Mouse (Mus musculus): ENCODE results near the gene Agtr1a.

- TF ChIP-seq GATA1 (IDR thresholded peaks at IDR 0.05; ENCODE audit: borderline replicate concordance, low read length) (no peak), CTCF (IDR thresholded peaks at IDR 0.05; ENCODE audit: low read depth, low read length) (no peak), GATA2 (IDR thresholded peaks at IDR 0.05; ENCODE audit: borderline replicate concordance, low read depth, low read length) (no peak), POLR2AphosphoS5 (IDR thresholded peaks at IDR 0.05; ENCODE audit: insufficient replicate concordance, low read depth, low read length) (no peak), TAL1 (conservative IDR thresholded peaks at IDR 0.05; ENCODE audit: low read depth, low read length) (no peak)
Measured at GRCm38 (mm10) chr13:30331851-30332250, 4.4 kb upstream of the Agtr1a start.

Measured in G1E (cell line).